Mouse (Mus musculus): Measurements from ENCODE around the gene Znrf3.

GRCm38 (mm10) chr11:5422252-5422636 is 22.4 kb downstream of the Znrf3 start:
- TF ChIP-seq CTCF (conservative IDR thresholded peaks at IDR 0.05; ENCODE audit: low read length) = no peak
- no peak for TF ChIP-seq NANOG (IDR thresholded peaks at IDR 0.05; ENCODE audit: borderline replicate concordance, low read length)
- no peak for TF ChIP-seq POU5F1 (IDR thresholded peaks at IDR 0.05; ENCODE audit: borderline replicate concordance, low read length)

Data from E14TG2a.4 (cell line).